Mouse (Mus musculus): ENCODE results near the gene Washc3.

The Washc3 gene

DNA sequence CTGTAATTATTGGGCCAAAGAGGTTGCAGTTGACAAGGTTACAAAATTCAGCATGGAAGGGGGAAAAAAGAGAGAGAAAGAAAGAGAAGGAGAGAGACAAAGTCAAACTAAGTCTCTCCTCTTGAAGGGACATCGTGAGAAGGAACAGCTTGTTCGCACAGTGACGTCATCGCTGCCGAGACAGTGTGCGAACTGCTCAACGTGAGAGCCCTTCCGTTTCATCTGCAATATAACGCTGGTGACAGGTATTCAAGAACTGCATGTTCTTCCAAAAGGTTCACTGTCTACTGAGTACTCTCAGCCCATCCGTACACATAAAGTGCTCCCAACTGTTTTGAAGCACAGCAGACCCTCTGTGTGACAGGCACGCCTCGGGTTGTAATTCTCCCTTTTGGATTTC is 59.4 kb downstream of the Washc3 start:
- DNase-seq: peak; percentile 26 to 31

DNA sequence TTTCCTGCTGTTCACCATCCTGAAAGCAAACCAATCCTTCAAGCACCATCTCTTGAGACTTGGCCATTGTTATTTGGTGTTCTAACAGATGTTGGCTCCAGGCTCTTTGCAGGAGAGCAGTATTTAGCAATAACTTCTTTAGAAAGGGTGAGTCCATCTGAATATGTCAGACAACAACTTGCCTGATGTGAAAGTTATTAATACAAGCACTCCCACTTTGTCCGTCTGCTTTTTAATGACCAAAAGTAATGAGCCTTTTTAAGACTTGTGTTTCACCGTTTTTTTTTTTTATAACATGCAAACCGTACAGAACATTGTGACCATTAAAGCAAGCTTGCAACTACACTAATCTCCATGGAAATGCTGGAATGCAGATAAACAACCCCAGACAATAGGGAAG is 60.3 kb downstream of the Washc3 start:
- DNase-seq: no peak

DNA sequence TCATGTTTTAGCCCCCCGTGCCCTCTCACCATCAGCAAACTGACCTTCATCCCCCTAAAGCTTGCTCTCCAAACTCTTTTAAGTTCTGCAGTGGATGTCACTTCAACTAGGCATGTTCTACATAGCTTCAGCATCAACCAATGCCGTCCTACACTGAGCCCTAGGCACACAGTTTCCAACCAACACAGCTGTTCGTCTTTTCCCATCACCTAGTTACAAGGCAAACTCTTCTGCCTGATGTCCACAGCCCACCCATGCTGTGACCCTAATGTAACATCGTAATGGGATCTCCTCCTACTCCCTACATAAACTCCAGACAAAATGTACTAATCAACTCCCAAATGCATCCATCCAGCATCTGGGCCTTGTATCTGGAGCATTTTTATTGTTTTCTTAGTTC is 62.5 kb downstream of the Washc3 start:
- no peak for DNase-seq

DNA sequence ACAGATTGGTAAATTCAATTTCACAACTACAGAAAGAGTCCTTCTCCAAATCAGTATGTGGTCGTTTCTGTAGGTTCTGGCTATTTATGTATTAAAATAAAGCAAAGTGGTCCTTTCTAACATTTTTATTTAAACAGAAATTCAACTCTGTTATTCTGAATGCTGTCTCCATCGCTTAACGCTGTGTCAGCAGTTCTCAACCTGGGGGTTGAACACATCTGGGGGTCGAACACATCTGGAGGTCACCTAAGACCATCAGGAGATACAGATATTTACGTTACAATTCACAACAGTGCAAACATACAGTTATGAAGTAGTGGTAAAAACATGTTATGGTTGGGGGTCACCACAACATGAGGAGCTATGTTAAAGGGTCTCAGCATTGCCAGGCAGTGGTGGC is 73.2 kb downstream of the Washc3 start:
- DNase-seq: no peak

DNA sequence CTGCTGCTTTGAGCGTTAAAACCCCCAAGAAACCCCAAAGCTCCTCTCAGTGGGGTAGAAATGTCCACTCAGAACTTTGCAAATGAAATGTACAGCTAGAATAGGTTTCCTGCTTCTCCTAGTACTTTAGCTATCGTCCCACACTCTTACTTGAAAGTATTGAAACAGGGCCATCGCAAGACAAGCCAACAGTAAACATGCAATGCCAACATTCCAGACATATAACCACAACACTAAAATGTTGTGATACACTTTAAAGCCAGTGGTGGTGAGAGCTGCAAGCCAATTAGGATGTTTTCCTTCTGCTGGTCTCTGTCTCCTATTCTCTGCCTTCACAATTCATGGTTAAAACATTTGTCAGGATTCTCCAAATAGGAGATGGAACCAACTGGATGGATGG is 80.8 kb downstream of the Washc3 start:
- DNase-seq: no peak

DNA sequence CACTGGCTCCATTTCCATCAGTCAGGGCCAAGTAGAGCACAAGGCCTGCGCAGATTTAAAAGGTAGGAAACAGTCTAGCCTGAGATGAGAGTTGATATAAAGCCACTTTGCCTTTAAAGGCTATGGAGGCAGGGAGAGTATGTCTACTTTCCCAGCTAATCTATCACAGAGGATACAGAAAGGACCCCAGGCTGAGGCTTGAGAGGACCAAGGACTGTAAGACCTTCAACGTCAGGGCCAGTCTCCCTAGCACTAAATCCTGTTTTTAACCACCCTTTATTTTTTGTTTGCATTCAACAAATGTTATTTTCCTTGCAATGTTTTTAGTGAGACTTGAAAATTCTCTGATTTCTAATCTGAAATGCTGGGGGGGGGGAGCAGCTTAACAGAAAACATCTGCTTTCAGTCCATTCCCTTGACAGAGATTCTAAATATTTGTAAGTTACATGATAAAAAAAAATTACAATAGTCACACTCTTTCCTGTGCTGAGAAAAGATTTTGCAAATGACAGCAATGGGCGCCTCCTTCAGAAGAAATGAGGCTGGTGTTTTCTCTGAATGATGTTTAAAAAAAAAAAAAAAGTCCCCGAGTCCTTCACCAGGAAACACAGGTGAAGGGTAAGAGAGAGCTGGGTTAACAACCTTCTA is 83.6 kb downstream of the Washc3 start:
- no peak for DNase-seq

DNA sequence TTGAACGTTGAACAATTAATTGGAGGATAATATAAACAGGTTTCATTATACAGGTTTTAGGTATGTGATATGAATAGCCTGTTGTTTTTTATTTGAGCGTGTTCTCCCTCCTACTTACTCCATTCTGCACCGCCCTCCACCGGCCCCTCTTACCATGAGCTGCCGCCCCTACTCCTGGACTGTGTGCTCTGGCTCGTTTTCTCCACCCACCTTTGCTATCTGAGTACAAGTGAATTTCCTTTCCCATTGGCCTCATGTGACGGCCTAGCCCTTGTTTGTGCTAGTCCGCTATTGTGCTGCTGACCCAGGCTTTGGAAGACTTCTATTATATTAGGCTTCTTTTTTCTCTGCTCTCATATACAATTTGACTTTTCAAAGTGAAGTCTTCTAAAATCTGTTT is 86.4 kb downstream of the Washc3 start:
- no peak for DNase-seq

DNA sequence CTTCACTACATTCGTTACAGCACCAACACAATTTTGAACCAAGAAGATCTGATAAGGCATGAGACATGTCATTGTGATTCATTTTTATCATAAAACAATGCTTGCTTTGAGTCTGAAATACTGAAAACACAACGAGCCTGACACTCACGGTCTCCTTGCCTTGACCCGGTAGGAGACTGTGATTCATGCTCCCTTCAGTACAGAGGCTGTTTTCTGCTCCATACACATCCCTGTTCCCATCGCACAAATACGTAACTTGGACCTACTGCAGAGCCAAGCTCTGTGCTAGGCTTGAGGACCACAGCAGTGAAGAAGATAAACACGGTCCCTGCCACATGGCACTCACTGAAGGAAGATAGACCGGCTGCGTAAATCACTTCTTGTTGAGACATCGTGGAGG is 87.2 kb downstream of the Washc3 start:
- DNase-seq: no peak

DNA sequence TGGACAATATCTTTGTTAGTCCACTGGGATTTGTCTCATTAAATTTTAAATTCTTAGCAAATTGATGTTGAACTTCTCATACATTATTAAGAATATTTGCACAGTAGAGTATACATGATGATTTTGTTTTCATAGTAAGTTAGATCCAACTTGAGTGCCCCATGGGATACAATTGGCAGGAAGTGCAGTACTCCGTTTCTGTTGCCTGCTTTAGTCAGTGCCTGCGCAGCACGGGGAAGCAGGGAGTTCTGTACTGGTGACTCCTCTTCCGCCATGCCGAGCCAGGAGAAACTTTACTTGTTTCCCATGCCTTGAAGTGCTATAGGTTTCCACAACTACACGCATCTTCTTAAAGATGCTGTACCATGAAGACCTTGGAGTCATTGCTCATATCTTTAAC is 94.2 kb downstream of the Washc3 start:
- DNase-seq: no peak

Data from kidney, postnatal 4 days (tissue).